Mouse (Mus musculus) midbrain, embryonic 12.5 days (tissue): ENCODE results near the gene Fgl2. TPM values are rescaled to one million over a fixed set of nuclear protein-coding genes. Genes with fewer than 3 reads are reported as not detected.

Experiments
- ATAC-seq: fragments of 200-750 bp; cut with Nextera tagmentation; 2 replicates; pipeline ENCODE4 v1.8.0; 2017; ENCODE audit warnings: low read depth, moderate TSS enrichment, moderate library complexity; ENCODE audit not compliant: low FRiP score
- H3K27ac ChIP-seq: fragments of 300-500 bp; sonication (generic); replicated peaks from 2 replicates; pipeline ENCODE4 v1.5.1; 2016; ENCODE audit warnings: mild to moderate bottlenecking
- H3K27me3 ChIP-seq: fragments of 300-500 bp; sonication (generic); 2 replicates; pipeline ENCODE4 v1.6.1; 2016; ENCODE audit warnings: mild to moderate bottlenecking
- H3K36me3 ChIP-seq: fragments of 300-500 bp; sonication (generic); 2 replicates; pipeline ENCODE4 v1.6.1; 2016
- H3K4me1 ChIP-seq: fragments of 300-500 bp; sonication (generic); 2 replicates; pipeline ENCODE4 v1.6.1; 2016
- H3K4me2 ChIP-seq: fragments of 300-500 bp; sonication (generic); replicated peaks from 2 replicates; pipeline ENCODE4 v1.6.1; 2016; ENCODE audit warnings: mild to moderate bottlenecking, moderate library complexity
- H3K4me3 ChIP-seq: fragments of 300-500 bp; sonication (generic); 2 replicates; pipeline ENCODE4 v1.5.1; 2016; ENCODE audit warnings: mild to moderate bottlenecking
- H3K9ac ChIP-seq: fragments of 300-500 bp; sonication (generic); replicated peaks from 2 replicates; pipeline ENCODE4 v1.6.1; 2016; ENCODE audit warnings: mild to moderate bottlenecking, moderate library complexity
- H3K9me3 ChIP-seq: fragments of 300-500 bp; sonication (generic); 2 replicates; pipeline ENCODE4 v1.6.1; 2016; ENCODE audit warnings: mild to moderate bottlenecking
- WGBS: fragments of 180-500 bp; shearing (Covaris S2); methylation state at CpG from one replicate; pipeline ENCODE4 v1.1.7; 2016; 5-methylcytosine and 5-hydroxymethylcytosine counted together
- polyA plus RNA-seq: library from polyadenylated mRNA; unstranded; fragments of >200 nt; fragmentation: Nextera tagmentation; extraction: Ambion mirVana; gene quantifications from 2 replicates; pipeline ENCODE4 v1.2.1, GENCODE M21; 2016

Fgl2 gene
- polyA plus RNA-seq, 1 experiment from 2014 or later, result 2.2 TPM

DNA sequence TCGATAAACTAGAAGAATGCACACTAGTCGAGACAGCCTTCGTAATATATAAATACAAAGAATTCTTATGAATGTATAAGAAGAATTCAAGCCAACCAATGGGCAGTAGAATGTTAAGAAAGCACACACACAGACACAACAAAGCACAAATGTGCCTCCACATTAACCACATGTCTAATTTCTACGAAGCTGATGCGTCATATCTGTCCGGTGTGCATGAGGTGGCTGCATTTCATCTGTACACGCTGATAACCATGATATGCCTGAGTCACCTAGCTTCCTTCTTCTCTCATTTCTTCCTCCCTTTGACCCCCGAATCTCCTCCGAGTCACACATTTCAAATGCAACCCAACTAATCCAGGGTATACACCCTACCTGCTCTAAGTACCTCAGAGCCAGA lies 12.5 kb downstream of the Fgl2 start:
- Histone ChIP-seq H3K27ac (no peak overlapping the region), H3K9me3 (no peaks in the 10 kb centered on the region), H3K27me3 (no peaks in the 10 kb centered on the region), H3K4me2 (no peak overlapping the region), H3K4me1 (no peaks in the 10 kb centered on the region), H3K36me3 (no peaks in the 10 kb centered on the region), H3K4me3 (no peak overlapping the region), H3K9ac (no peak overlapping the region)
- 96% methylated on average over 9 of the region's 9 CpGs for WGBS
- ATAC-seq, result no peak

DNA sequence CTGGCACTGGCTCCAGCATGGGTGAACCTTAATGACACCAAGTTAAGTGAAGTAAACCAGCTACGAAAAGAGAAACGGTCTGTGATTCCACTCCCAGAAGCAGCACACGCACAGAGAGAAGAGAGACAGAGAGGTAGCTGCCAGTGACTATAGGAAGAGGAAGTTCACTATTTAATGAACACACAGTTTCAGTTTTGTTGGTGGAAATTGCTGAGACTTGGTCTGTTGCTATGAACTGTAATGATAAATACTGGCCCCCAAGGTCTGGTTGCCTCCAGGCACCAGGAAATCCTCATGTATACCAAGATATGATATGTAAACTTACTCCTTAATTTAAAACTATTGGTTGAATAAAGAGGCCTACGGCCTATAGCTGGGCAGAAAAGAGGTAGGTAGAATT lies 14.0 kb downstream of the Fgl2 start:
- no peak overlapping the region for H3K4me2 ChIP-seq
- H3K4me1 ChIP-seq, result 0 out of 2 replicates have a peak, but pooled peaks cover 1% of the 10 kb centered on the region
- no peaks in the 10 kb centered on the region for H3K36me3 ChIP-seq
- ATAC-seq, result no peak
- H3K27ac ChIP-seq, result no peak overlapping the region
- no peak overlapping the region for H3K9ac ChIP-seq
- H3K4me3 ChIP-seq, result no peak overlapping the region
- 90% methylated on average over 4 of the region's 4 CpGs for WGBS
- no peaks in the 10 kb centered on the region for H3K9me3 ChIP-seq
- H3K27me3 ChIP-seq, result no peaks in the 10 kb centered on the region

DNA sequence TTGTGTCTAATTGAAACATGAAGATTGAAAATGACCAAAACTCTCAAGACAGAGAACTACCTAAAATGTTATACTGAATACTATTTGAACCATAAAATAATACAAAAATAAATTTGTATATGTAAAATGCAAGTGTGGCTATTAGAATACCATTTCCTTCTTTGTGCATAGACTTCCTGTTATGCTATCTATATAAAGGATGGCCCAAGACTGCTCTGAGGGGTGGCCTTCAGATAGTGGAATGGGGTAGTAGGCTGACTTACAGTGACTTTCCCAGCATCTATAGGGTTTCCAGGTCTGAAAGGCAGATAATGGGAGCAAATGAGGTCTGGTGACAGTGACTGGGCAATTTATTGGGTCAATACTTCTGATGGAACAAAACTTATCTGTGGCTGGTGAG lies 14.9 kb downstream of the Fgl2 start:
- no peak for ATAC-seq
- H3K4me2 ChIP-seq, result no peak overlapping the region
- no peaks in the 10 kb centered on the region for H3K36me3 ChIP-seq
- no peaks in the 10 kb centered on the region for H3K9me3 ChIP-seq
- H3K4me1 ChIP-seq, result 0 out of 2 replicates have a peak, but pooled peaks cover 5% of the 10 kb centered on the region
- H3K9ac ChIP-seq, result no peak overlapping the region
- H3K4me3 ChIP-seq, result no peak overlapping the region
- no peak overlapping the region for H3K27ac ChIP-seq
- no peaks in the 10 kb centered on the region for H3K27me3 ChIP-seq

DNA sequence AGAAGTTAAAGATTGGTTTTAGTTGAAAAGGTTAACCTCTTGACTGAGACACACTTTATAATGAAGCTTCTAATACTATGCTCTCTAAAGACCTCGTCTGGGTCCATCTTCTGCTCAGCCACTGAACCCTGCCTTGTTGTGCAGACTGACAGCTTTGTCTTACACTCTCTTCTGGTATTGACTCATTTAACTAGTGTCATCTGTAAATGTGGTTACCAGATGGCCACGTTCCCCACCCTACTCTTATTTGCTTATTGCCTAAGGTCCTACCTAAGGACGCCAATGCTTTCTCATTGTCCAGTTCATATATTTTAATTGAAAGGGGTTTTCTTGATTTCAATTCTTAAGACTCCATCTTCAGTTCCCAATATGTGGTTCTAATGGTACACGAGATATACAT lies 16.4 kb downstream of the Fgl2 start:
- Histone ChIP-seq H3K9me3 (no peaks in the 10 kb centered on the region), H3K36me3 (no peaks in the 10 kb centered on the region), H3K27me3 (no peaks in the 10 kb centered on the region), H3K4me1 (0 out of 2 replicates have a peak, but pooled peaks cover 5% of the 10 kb centered on the region), H3K4me3 (no peak overlapping the region), H3K27ac (no peak overlapping the region), H3K4me2 (no peak overlapping the region), H3K9ac (no peak overlapping the region)
- WGBS, result 86% methylated on average over 4 of the region's 4 CpGs
- no peak for ATAC-seq

DNA sequence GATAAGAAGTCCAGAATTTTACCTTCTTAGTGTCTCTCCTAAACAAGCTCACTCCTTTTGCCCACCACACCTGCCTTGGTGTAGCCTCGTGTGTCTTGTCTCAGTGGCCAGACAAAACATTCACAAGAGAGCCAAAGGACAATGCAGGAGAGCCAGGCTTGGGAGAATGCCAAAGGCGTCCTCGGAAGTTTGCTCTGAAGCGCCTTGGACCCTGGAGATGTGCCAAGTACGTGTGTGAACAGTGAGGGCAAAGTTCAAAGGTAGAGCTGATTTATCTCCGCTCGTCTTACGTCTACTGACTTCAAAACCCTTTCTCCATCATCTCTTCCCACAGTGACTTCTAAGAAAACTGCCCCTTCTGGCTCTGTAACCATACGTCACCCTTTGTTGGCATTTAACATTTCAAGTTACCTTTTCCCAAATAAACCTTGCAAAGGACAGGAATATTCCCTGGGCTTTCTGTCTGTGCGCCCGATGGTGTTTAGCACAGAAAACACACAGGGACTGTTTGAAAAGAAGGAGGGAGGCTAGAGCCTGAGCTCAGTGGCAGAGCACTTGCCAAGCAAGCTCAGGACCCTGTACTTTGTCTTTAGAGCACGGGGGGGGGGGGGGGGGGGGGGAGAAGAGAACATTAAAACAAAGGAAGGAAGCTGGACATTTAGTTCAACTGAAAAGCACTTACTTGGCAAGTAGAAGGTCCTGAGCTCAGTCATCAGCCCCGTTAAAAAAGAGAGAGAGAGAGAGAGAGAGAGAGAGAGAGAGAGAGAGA lies 19.4 kb downstream of the Fgl2 start:
- H3K4me3 ChIP-seq, result no peak overlapping the region
- no peaks in the 10 kb centered on the region for H3K36me3 ChIP-seq
- H3K4me2 ChIP-seq, result no peak overlapping the region
- no peaks in the 10 kb centered on the region for H3K27me3 ChIP-seq
- 0 out of 2 replicates have a peak, but pooled peaks cover 5% of the 10 kb centered on the region for H3K4me1 ChIP-seq
- ATAC-seq, result no peak
- H3K27ac ChIP-seq, result no peak overlapping the region
- 68% methylated on average over 12 of the region's 13 CpGs for WGBS
- no peak overlapping the region for H3K9ac ChIP-seq
- H3K9me3 ChIP-seq, result no peaks in the 10 kb centered on the region

DNA sequence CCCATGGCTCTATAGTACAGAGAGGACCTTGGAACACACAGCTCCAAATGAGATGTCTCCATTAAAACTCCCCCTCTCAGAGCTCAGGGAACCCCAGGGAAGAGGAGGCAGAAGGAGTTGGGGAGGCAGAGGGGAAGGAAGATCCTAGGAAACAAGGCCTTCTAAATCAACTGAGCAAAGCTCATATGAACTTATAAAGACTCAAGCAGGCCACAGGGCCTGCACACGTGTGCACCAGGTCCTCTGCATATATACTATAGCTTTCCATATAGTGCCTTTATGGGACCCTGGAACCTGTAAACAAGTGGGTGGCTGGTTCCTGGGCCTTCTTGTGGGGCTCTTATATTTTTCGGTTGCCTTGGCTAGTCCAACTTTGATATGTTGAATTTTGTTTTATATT lies 22.1 kb downstream of the Fgl2 start:
- H3K9me3 ChIP-seq, result no peaks in the 10 kb centered on the region
- H3K36me3 ChIP-seq, result no peaks in the 10 kb centered on the region
- no peak overlapping the region for H3K9ac ChIP-seq
- H3K4me3 ChIP-seq, result no peak overlapping the region
- H3K4me1 ChIP-seq, result 0 out of 2 replicates have a peak, but pooled peaks cover 5% of the 10 kb centered on the region
- H3K27me3 ChIP-seq, result no peaks in the 10 kb centered on the region
- ATAC-seq, result no peak
- H3K4me2 ChIP-seq, result no peak overlapping the region
- no peak overlapping the region for H3K27ac ChIP-seq
- 83% methylated on average over 2 of the region's 2 CpGs for WGBS

DNA sequence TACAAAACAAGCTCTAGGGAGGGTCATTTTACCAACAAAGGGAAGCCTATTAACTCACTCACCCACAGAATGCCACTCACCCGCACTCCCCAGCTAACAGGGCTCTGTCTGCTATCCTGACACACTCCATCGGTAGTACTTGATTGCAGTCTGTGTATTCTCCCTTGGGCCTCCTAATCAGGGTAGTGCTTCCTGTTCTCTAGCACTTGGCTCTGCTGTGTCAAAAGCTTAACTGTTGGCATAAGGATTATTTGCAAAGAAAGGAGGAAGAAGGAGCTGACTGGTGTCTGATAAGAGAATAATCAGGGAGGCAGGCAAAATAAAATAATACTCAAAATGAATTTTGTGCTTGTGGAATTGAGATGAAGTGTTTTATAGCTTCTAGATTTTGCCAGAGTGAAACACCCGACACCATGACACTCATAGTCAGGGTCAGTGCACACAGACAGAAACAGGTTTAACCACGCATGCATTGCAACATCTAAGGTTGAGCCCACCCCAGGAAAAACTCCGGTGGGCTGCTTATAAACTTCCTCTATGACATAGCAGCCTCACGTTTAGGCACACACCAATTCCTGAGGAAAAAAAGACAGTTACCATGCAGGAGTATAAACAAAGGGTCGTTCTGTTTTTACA lies 22.9 kb downstream of the Fgl2 start:
- no peak for ATAC-seq
- 59% methylated on average over 7 of the region's 7 CpGs for WGBS
- 0 out of 2 replicates have a peak, but pooled peaks cover 5% of the 10 kb centered on the region for H3K4me1 ChIP-seq

DNA sequence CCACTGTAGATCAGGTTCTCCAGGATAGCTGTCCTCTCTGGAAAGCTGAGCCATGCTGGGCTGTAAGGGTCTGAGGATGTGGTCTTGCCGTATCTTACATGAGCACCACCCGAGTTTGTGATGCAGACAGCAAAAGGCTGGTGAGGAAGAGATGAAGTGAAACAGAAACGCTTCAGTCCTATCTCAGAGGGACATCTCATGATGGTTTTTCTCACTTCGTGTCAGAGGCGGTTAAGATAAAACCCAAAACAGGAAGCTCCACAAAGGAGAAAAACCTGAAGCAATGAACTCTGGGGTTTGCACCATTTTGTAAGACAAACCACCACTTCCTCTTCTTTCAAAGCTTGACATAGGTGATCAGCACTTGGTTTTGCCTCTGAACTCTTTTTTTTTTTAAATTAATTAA lies 38.8 kb downstream of the Fgl2 start:
- H3K27me3 ChIP-seq, result no peaks in the 10 kb centered on the region
- H3K4me3 ChIP-seq, result no peak overlapping the region
- WGBS, result 84% methylated on average over 5 of the region's 5 CpGs
- no peak for ATAC-seq
- no peak overlapping the region for H3K4me2 ChIP-seq
- H3K4me1 ChIP-seq, result no peaks in the 10 kb centered on the region
- no peak overlapping the region for H3K27ac ChIP-seq
- no peaks in the 10 kb centered on the region for H3K9me3 ChIP-seq
- H3K36me3 ChIP-seq, result no peaks in the 10 kb centered on the region
- no peak overlapping the region for H3K9ac ChIP-seq

More for the DNA sequence above, 22.9 kb downstream of the Fgl2 start:
- Histone ChIP-seq H3K9me3 (no peaks in the 10 kb centered on the region), H3K4me2 (no peak overlapping the region), H3K27ac (no peak overlapping the region), H3K27me3 (no peaks in the 10 kb centered on the region), H3K9ac (no peak overlapping the region), H3K4me3 (no peak overlapping the region), H3K36me3 (no peaks in the 10 kb centered on the region)

DNA sequence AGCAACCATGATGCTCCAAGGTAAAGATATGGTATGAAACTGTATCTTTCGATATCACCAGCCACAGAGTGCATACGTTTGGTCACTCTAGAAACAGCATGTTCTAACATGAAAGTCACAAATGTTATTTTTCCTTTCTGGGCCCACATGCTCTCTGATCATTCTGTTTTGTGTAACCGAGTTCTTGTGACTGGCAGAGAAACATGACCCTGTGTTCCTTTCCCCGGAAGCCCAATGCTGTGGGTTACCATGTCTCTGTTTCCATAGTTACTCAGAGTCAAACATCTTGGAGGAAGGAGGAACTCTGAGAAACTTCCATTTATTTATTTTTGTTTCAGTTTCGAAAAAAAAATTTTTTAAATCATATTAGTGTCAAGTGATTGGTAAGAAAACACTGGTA lies 39.6 kb downstream of the Fgl2 start:
- no peak for ATAC-seq
- H3K36me3 ChIP-seq, result no peaks in the 10 kb centered on the region
- no peak overlapping the region for H3K27ac ChIP-seq
- H3K9ac ChIP-seq, result no peak overlapping the region
- H3K9me3 ChIP-seq, result no peaks in the 10 kb centered on the region
- 71% methylated on average over 5 of the region's 5 CpGs for WGBS
- H3K4me1 ChIP-seq, result no peaks in the 10 kb centered on the region
- no peak overlapping the region for H3K4me3 ChIP-seq
- no peaks in the 10 kb centered on the region for H3K27me3 ChIP-seq
- no peak overlapping the region for H3K4me2 ChIP-seq

DNA sequence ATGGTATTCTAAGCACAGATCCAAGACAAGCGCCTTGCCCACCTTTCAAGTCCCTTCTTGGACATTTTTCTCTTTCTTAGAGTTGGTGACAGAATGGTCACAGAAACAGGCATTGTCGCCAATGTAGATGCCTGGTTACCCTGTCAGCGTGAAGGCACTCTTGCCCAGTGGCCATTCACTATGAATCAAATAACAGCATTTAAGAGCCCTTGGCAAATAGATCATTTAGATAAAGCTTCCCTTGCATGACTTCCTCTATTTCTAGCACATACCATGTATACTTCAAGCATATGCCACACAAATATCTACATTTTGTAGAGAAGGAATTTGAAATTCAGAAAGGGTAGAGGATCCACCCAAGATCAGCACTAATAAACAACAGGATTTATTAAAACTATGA lies 40.9 kb downstream of the Fgl2 start:
- no peak overlapping the region for H3K9ac ChIP-seq
- 86% methylated on average over 3 of the region's 3 CpGs for WGBS
- no peak overlapping the region for H3K27ac ChIP-seq
- H3K4me3 ChIP-seq, result no peak overlapping the region
- H3K4me2 ChIP-seq, result no peak overlapping the region
- H3K9me3 ChIP-seq, result no peaks in the 10 kb centered on the region
- no peaks in the 10 kb centered on the region for H3K36me3 ChIP-seq
- H3K4me1 ChIP-seq, result no peaks in the 10 kb centered on the region
- no peaks in the 10 kb centered on the region for H3K27me3 ChIP-seq
- no peak for ATAC-seq

DNA sequence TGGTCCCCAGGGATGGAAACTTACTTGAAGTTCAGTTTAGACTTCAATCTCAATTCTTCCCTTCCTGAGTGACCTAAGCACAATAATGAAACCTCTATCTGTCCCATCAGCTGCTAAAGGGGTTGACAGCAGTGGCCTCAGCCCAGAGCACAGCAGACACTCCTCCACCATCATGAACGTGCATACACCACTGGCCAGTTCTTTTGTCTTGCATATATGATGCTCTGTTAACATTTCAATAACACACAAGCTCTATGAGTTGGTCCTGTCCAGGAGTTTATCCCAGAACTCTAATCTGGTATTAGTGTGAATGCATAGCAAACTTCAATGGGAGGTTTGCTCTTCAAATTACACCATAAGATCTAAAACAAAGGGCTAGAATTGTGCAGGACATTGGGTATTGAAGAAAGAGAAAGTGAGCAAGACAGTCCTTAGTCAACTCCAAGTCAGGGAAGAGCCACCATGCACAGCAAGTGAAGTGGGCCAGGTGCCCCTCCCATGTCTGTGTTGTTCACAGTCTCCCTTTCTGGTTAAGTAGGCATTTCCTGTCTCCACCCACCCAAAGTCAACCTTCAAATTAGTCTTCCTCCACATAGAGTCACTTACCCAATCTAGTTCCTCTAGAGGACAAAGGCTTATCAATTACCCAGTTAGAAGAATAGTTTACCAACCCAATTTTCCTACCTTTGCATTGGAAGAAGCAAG lies 41.8 kb downstream of the Fgl2 start:
- Histone ChIP-seq H3K36me3 (no peaks in the 10 kb centered on the region), H3K9ac (no peak overlapping the region), H3K4me1 (no peaks in the 10 kb centered on the region), H3K4me2 (no peak overlapping the region), H3K4me3 (no peak overlapping the region), H3K9me3 (no peaks in the 10 kb centered on the region), H3K27ac (no peak overlapping the region), H3K27me3 (no peaks in the 10 kb centered on the region)
- ATAC-seq, result no peak
- WGBS, result 64% methylated on average over 1 of the region's 1 CpGs

DNA sequence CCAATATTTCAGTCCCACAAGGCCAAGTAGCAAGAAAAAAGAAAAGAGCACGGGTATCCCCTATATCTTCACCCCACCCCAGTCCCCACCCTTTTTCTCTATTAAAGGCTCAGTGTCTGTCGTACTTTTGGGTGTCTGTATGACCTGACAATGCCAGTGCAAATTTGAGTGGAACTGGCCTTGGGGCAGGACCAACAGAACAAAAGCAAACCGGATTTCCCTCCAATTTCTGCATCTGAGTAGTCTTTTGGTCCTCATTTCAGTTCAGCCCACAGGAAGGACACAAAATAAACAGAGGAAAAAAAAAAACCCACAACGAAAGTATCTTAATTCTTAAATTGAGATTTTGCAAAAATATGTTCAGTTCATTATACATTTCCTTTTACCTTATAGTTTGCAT lies 46.2 kb downstream of the Fgl2 start:
- ATAC-seq, result no peak
- no peaks in the 10 kb centered on the region for H3K36me3 ChIP-seq
- no peaks in the 10 kb centered on the region for H3K27me3 ChIP-seq
- H3K9ac ChIP-seq, result no peak overlapping the region
- no peaks in the 10 kb centered on the region for H3K4me1 ChIP-seq
- no peak overlapping the region for H3K4me3 ChIP-seq
- H3K4me2 ChIP-seq, result no peak overlapping the region
- 75% methylated on average over 4 of the region's 4 CpGs for WGBS
- H3K27ac ChIP-seq, result no peak overlapping the region
- no peaks in the 10 kb centered on the region for H3K9me3 ChIP-seq
